Mouse (Mus musculus): ENCODE data around the gene Arhgap24.
"Not testable (repeated sequence)": the region's sequence is repeated elsewhere in the genome, so short reads cannot be mapped to it uniquely, and the experiment has no call there.

Gene Arhgap24

DNA sequence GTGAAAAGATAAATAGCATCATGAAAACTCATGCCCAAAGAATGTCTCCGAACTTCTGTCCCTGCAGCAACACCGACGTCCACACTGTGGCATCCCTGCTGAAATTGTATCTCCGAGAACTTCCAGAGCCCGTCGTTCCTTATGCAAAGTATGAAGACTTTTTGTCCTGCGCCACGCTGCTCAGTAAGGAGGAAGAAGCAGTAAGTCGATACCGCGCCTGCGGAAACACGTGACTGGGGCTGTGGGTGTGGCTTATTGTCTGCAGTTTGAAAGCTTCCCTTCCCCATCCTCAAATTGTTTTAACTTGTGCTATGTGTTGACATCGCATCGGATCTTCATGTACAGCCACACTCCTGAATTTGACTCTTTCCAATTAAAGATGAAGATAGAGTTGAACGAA is 394.4 kb downstream of the Arhgap24 start:
- DNase-seq (ENCODE audit: low read depth, low spot score) = peak; percentile 43

GRCm38 (mm10) chr5:102888482-102889162 is 407.4 kb downstream of the Arhgap24 start:
- no peak for DNase-seq (ENCODE audit: low read depth, low spot score)

DNA sequence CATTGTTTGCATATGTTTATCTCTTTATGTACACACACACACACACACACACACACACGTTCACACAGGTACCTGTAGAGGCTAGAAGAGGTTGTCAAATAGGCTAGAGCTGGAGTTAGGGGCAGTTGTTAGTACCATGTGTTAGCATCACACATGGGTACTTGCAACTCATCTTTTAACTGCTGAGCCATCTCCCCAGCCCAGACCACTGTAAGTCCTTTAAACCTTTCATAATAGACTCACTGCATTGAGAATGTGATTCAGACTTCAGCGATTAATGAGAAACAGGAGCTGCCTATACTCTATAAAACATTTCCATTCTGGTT is 407.9 kb downstream of the Arhgap24 start:
- no peak for DNase-seq (ENCODE audit: low read depth, low spot score)

- no peak for DNase-seq (ENCODE audit: low read depth, low spot score)
Observed at GRCm38 (mm10) chr5:102892226-102892625, 411.0 kb downstream of the Arhgap24 start.

DNA sequence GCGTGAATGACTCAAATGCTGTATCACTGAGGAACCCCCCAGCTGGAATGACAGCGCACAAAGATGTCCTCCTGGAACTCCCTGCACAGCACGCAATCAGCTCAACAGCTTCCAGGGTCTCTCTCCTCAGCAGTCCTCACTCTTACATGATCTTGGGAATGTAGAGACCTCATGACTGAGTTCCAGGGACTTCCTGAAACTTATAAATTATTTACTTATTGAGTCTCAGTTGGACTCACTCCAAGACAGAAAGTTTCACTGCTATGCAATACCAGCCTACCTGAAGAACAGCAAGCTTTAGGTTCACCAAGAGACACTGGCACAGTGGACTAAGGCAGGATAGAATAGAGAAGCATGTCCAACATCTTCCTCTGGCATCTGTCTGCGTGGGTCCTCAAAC is 417.1 kb downstream of the Arhgap24 start:
- DNase-seq (ENCODE audit: low read depth, low spot score) = no peak

DNA sequence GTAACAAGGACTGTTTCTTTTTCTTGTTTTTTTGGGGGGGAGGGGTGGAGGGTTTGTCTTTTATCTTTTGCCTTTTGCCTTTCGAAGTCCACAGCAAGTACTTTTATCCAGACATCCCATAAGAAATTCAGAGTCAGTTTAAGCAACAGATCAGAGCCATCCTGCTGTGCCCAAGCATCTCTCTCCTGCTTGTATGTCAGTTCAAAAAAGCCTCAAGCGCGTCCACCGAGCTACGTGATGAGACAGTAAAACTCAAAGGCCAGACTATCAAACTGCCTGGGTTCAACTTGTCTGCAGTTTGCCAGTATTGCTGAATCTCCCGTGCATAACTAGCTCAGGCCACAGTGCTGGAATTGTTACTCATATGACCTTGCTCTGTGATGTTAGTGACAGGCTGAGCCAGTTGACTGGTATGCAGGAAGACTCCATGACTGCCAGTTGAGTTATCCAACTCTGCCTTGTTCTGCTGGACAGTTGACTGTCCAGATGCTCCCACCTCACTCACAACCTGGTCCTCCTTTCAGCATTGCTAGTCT is 418.6 kb downstream of the Arhgap24 start:
- no peak for DNase-seq (ENCODE audit: low read depth, low spot score)

DNA sequence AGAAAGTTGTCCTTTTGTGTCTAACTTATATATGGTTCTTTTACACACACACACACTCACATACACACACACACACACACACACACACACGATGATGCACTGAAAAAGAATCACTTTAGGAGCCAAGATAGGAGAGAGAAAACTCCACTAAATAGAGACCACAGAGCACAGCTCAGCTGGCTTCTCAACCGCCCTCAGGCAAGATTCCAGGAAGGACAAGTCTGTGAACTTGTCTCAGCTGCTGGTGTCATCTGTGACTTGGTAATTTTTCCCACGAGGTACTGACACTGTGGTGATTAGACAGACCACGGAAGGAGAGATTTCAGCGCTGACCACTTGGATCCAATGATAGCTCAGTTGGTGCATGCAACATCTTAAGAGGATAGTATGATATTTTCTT is 420.0 kb downstream of the Arhgap24 start:
- no peak for DNase-seq (ENCODE audit: low read depth, low spot score)

DNA sequence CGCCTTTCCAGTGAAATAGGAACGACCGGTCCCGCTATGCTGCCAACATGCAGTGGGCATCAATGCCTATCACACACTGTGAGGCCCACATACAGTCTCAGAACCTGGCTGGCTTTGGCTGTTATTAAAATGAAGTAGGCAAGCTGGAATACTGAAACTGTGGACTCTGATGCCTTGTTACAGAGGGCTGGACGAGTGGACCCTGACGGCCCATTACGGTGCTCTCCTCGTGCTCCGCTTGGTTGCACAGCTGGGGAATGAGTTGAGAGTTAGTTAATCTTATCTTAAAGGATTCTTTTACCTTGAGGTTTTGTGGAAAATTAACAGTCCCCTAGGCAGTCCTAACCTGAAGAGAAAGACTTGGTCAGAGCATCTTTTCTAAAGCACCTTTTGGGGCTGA is 422.3 kb downstream of the Arhgap24 start:
- DNase-seq (ENCODE audit: low read depth, low spot score) = no peak

- no peak for DNase-seq (ENCODE audit: low read depth, low spot score)
Observed at GRCm38 (mm10) chr5:102904066-102904465, 422.9 kb downstream of the Arhgap24 start.

DNA sequence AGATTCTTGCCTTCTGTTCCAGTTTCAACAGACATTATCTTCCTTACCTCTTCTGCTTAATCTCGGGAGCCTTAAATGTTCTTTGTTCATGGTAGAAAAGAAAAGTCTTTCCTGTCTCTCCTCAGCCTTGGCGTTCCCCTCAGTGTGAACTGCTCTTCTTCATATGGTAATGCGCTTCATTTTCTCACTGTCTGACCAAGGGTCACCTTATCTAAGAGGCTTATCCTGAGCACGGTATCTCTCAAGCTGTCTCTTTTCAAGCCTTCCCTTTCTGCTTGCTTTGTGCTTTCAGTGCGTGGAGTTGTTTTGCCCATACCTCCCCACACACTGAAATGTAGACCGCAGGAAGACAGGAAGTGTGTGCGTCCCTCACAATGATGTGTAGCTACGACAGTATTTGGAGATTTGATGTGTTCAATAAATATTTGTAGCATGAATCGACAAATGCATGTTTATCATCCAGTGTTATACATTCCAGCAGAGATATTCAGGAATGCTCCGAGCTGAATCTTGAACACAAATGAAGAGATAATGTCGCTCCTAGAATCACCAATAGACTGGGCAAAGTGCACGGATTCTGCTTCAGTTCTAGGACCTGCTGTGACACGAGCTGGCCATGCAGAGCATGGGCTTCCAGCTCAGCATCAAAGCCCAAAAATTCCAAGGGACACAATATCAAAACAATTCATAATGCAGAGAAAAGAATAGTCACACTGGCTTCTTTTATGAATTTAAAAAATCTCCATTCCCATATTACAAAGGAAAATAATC is 424.4 kb downstream of the Arhgap24 start:
- peak; percentile 61 for DNase-seq (ENCODE audit: low read depth, low spot score)

GRCm38 (mm10) chr5:102920199-102920598 is 439.0 kb downstream of the Arhgap24 start:
- no peak for DNase-seq (ENCODE audit: low read depth, low spot score)

DNA sequence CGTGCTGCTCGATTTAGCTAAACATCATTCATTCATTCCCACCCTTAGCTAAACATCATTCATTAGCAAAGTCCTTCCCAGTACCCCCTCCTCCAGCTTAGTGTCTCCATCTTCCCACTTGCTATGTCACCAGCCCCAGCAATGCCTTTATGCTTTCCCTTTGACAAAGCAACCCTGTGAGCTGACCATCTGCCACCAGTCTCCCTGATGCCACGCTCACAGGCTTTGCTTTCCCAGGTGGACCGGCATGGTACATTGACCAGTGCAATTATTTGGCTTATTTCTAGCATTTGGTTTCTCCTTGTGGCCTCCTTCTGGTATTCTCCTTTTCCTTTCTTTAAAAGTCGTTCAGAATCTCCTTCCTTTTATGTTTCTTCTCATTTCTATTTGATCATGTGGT is 445.6 kb downstream of the Arhgap24 start:
- no peak for DNase-seq (ENCODE audit: low read depth, low spot score)

- DNase-seq (ENCODE audit: low read depth, low spot score) = no peak
Observed at GRCm38 (mm10) chr5:102930161-102930560, 449.0 kb downstream of the Arhgap24 start.

- DNase-seq (ENCODE audit: low read depth, low spot score) = not testable (repeated sequence)
Observed at GRCm38 (mm10) chr5:102943864-102944630, 462.9 kb downstream of the Arhgap24 start.

DNA sequence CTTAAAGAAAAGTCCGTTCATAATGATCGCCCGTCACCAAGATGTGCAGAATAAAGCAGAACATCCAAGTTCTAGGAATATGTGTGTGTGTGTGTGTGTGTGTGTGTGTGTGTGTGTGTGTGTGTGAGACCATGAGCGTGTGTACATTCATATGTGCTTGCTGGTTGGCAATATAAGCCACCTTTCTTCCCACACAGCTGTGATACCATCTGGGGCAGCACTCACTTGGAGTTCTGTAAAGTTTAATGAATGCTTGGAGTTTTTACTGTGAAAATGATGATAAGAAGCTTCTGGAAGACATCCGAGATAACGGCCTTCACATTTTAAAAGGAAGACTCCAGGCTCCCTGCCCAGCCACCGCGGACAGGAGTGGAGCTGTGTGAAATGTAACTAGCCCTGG is 465.4 kb downstream of the Arhgap24 start:
- no peak for DNase-seq (ENCODE audit: low read depth, low spot score)

GRCm38 (mm10) chr5:102947061-102947711 is 466.0 kb downstream of the Arhgap24 start:
- no peak for DNase-seq (ENCODE audit: low read depth, low spot score)

Data from R1 (cell line).